Mouse (Mus musculus) midbrain, postnatal 0 days (tissue): ENCODE measurements around the gene Mgat3. TPM values are rescaled to one million over a fixed set of nuclear protein-coding genes. Genes with fewer than 3 reads are reported as not detected.

Source experiments
- ATAC-seq: fragments of 200-750 bp; cut with Nextera tagmentation; 2 replicates; pipeline ENCODE4 v1.8.0; 2017; ENCODE audit warnings: moderate number of reproducible peaks, mild to moderate bottlenecking, moderate TSS enrichment, moderate library complexity; ENCODE audit not compliant: low FRiP score
- DNase-seq: peaks from one replicate; pipeline ENCODE4 v3.0.0-alpha.2; 2015; ENCODE audit warnings: low spot score
- H3K27ac ChIP-seq: fragments of 300-500 bp; sonication (generic); 2 replicates; pipeline ENCODE4 v1.5.1; 2014; ENCODE audit warnings: low read depth, mild to moderate bottlenecking, low read length, mixed read lengths
- H3K27me3 ChIP-seq: fragments of 300-500 bp; sonication (generic); 2 replicates; pipeline ENCODE4 v1.6.1; 2014; ENCODE audit warnings: low read length, control low read depth, mixed read lengths; ENCODE audit not compliant: insufficient read depth
- H3K36me3 ChIP-seq: fragments of 300-500 bp; sonication (generic); 2 replicates; pipeline ENCODE4 v1.6.1; 2014; ENCODE audit warnings: low read length, control low read depth, mixed read lengths; ENCODE audit not compliant: insufficient read depth
- H3K4me1 ChIP-seq: fragments of 300-500 bp; sonication (generic); 2 replicates; pipeline ENCODE4 v1.6.1; 2014; ENCODE audit warnings: mild to moderate bottlenecking, control low read depth, antibody characterized with exemption, low read length, mixed read lengths; ENCODE audit not compliant: insufficient read depth
- H3K4me2 ChIP-seq: fragments of 300-500 bp; sonication (generic); 2 replicates; pipeline ENCODE4 v1.6.1; 2014; ENCODE audit warnings: low read depth, mild to moderate bottlenecking, low read length, mixed read lengths; ENCODE audit not compliant: poor library complexity, severe bottlenecking
- H3K4me3 ChIP-seq: fragments of 300-500 bp; sonication (generic); 2 replicates; pipeline ENCODE4 v1.5.1; 2014; ENCODE audit warnings: low read depth, mild to moderate bottlenecking, low read length, moderate library complexity
- H3K9ac ChIP-seq: fragments of 300-500 bp; sonication (generic); replicated peaks from 2 replicates; pipeline ENCODE4 v1.6.1; 2014; ENCODE audit warnings: mild to moderate bottlenecking, low read length, moderate library complexity, mixed read lengths; ENCODE audit not compliant: poor library complexity, severe bottlenecking
- H3K9me3 ChIP-seq: fragments of 300-500 bp; sonication (generic); 2 replicates; pipeline ENCODE4 v1.6.1; 2016; ENCODE audit warnings: low read length, control low read depth
- CTCF ChIP-seq: IDR thresholded peaks from 2 replicates; pipeline ENCODE4 v1.5.1; 2016; ENCODE audit warnings: antibody characterized with exemption, mild to moderate bottlenecking
- WGBS: fragments of 180-500 bp; shearing (Covaris S2); extraction: QIAGEN DNeasy Blood & Tissue Kit; methylation state at CpG from one replicate; pipeline ENCODE4 v1.1.7; 2014; 5-methylcytosine and 5-hydroxymethylcytosine counted together
- polyA plus RNA-seq: library from polyadenylated mRNA; unstranded; fragments of >200 nt; fragmentation: Nextera tagmentation; extraction: Ambion mirVana; gene quantifications from 2 replicates; pipeline ENCODE4 v1.2.1, GENCODE M21; 2015
- total RNA-seq: library from RNA; depleted of rRNA; stranded (reverse); fragments of >200 nt; gene quantifications from 2 replicates; pipeline ENCODE4 v1.2.3, GENCODE M21; 2014; rRNA removed

Gene Mgat3
- total and polyA plus RNA-seq, 2 experiments from 2014 or later: 13.3 to 101 TPM

DNA sequence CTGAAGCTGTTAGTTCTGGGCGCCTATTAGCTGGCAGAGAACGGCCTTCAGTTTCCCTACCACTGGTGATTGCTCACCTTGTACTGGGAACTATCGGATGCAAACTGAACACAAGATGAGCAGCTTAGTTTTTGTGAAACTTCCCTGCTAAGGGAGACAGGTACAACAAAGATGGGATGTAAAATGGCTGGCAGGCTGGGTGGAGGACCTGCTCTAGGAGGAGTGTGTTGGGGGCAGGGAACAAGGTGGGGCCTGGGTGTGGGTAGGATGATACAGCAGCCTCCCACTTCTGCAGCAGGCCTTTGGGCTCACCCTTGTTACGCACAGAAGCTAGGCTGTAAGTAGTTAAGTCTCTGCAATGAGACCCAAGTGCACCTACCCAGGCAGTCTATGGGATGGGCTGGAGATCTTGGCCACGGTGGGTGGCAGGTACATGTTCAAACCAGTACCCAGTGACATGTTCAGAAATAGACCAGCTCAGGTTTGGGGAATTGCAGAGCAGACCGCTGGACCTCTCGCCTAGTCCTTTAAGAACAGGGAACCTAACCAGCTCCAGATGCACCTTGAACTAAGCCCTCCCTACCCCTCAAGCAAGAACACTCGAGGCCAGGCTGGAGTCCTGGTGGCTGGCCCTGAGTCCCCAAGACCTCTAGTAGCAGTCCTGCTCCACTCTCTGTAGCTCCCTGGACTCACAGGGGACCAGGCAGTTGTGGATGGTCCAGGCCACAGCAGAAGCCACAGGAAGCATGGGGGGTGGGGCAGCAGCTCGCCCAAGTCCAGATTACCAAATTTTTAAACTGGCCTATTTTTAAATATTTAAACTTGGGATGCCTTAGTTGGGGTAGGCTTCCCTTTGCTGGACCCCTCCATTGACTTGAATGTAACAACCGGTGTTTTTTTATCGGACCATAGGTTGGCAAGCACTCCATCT is 85.0 kb downstream of the Mgat3 start:
- ATAC-seq (no peak), DNase-seq (no peak)
- TF ChIP-seq CTCF: no peak
- no peak overlapping the region for H3K4me3 ChIP-seq
- peaks cover 12% of the 10 kb centered on the region; the same call in 1 of the 2 replicates for H3K4me1 ChIP-seq
- H3K4me2 ChIP-seq: no peak overlapping the region
- H3K36me3 ChIP-seq: peaks cover 34% of the 10 kb centered on the region
- no peaks in the 10 kb centered on the region for H3K27me3 ChIP-seq
- peak overlapping the region; percentile 38; the same call in 1 of the 2 replicates for H3K27ac ChIP-seq
- 69% methylated on average over 11 of the region's 11 CpGs for WGBS
- no peak overlapping the region for H3K9ac ChIP-seq
- no peaks in the 10 kb centered on the region for H3K9me3 ChIP-seq

DNA sequence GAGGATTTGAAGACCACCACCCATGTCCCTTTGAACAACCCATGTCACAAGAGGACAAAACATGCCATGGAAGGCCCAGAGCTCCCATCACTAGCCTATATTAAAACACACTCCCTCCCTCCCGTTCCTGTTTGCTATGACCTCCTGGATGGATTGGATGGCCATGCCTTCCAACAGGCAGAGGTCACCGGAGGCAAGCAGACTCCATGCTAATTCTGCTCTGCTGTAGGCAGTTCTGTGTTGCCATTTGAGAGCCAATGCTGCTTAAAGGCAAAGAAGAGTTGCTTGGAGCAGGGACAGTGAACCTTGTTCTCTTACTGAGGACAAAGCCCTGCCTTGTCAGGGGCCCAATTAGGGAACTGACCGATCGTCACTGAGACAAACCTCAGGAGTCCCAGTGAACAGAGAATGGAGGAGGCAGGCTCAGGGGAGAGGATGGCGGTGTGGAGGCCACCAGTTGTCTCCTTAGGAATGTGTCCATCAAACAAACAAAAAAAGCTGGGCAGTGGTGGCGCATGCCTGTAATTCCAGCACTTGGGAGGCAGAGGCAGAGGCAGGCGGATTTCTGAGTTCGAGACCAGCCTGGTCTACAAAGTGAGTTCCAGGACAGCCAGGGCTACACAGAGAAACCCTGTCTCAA is 86.0 kb downstream of the Mgat3 start:
- Histone ChIP-seq H3K9ac (no peak overlapping the region), H3K27me3 (no peaks in the 10 kb centered on the region), H3K4me2 (no peak overlapping the region), H3K36me3 (peaks cover 34% of the 10 kb centered on the region), H3K4me3 (no peak overlapping the region), H3K9me3 (no peaks in the 10 kb centered on the region), H3K27ac (no peak overlapping the region), H3K4me1 (peaks cover 14% of the 10 kb centered on the region; the same call in 1 of the 2 replicates)
- DNase-seq (no peak), ATAC-seq (no peak)
- 75% methylated on average over 7 of the region's 8 CpGs for WGBS
- TF ChIP-seq CTCF: no peak

- 19% methylated on average over 3 of the region's 3 CpGs for WGBS
- peak; percentile 96 for TF ChIP-seq CTCF
- Histone ChIP-seq H3K27ac (no peak overlapping the region), H3K4me3 (no peak overlapping the region), H3K4me1 (peaks cover 14% of the 10 kb centered on the region; the same call in 1 of the 2 replicates), H3K9ac (no peak overlapping the region), H3K36me3 (peaks cover 34% of the 10 kb centered on the region), H3K4me2 (no peak overlapping the region), H3K9me3 (no peaks in the 10 kb centered on the region), H3K27me3 (no peaks in the 10 kb centered on the region)
- ATAC-seq: no peak
- peak; percentile 86 for DNase-seq
These were observed 87.2 kb downstream of the Mgat3 start for GRCm38 (mm10) chr15:80260677-80261076.

DNA sequence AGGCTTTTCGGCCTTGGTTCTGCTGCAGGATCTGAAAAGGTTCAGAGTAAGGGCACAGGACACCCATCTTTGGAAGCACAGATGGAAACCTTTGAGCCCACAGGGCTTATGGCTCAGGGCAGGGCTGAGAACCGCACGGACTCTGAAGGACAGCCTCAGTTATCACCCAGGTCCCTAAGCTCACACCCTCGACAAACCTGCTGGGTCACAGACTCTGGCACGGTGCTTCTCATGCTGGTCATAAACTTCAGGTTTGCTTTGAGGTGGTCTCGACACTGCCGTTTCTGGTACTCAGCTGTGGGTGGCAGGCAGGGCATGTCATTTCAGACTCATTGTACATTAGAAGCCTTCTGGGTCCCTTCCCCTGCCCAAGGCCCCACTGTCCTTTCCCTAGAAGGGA is 87.6 kb downstream of the Mgat3 start:
- H3K4me2 ChIP-seq: no peak overlapping the region
- no peak overlapping the region for H3K27ac ChIP-seq
- no peak for TF ChIP-seq CTCF
- DNase-seq (no peak), ATAC-seq (no peak)
- no peaks in the 10 kb centered on the region for H3K27me3 ChIP-seq
- H3K4me1 ChIP-seq: peaks cover 14% of the 10 kb centered on the region; the same call in 1 of the 2 replicates
- 83% methylated on average over 7 of the region's 7 CpGs for WGBS
- no peak overlapping the region for H3K9ac ChIP-seq
- H3K36me3 ChIP-seq: peaks cover 34% of the 10 kb centered on the region
- H3K9me3 ChIP-seq: no peaks in the 10 kb centered on the region
- no peak overlapping the region for H3K4me3 ChIP-seq

- no peak; the same call in 1 of the 2 replicates for TF ChIP-seq CTCF
- Histone ChIP-seq H3K4me2 (peak within 1 kb of the TSS; percentile 83), H3K36me3 (peaks cover 11% of the 10 kb centered on the region), H3K9me3 (no peaks in the 10 kb centered on the region), H3K27me3 (no peaks in the 10 kb centered on the region), H3K4me1 (peaks cover 7% of the 10 kb centered on the region; the same call in 1 of the 2 replicates), H3K9ac (peak within 1 kb of the TSS; percentile 86), H3K4me3 (peak within 1 kb of the TSS; percentile 76), H3K27ac (peak within 1 kb of the TSS; percentile 48; the same call in 1 of the 2 replicates)
- 1% methylated on average over 63 of the region's 66 CpGs for WGBS
- DNase-seq (peak; percentile 94), ATAC-seq (peak; percentile 86)
These were observed 90.4 kb downstream of the Mgat3 start, which contains the start of gene Rps19bp1 for GRCm38 (mm10) chr15:80263610-80264575. Rps19bp1 (minus strand) TSS chr15:80264315.

Other genes starting within 250 kb of the Mgat3 start
- gene Cbx7, start 202.6 kb upstream of the Mgat3 start, total RNA-seq: 7.7 and 14.9 TPM in 2 replicates
- 3.4 and 3.5 TPM in 2 replicates for gene Cbx7, start 202.6 kb upstream of the Mgat3 start, polyA plus RNA-seq
- 20.5 and 24.4 TPM in 2 replicates for gene Pdgfb, start 158.7 kb upstream of the Mgat3 start, total RNA-seq
- gene Pdgfb, start 158.7 kb upstream of the Mgat3 start, polyA plus RNA-seq: 8.7 and 9.2 TPM in 2 replicates
- gene Syngr1, start 82.4 kb upstream of the Mgat3 start, total RNA-seq: 162 and 220 TPM in 2 replicates
- 81.5 and 88.5 TPM in 2 replicates for gene Syngr1, start 82.4 kb upstream of the Mgat3 start, polyA plus RNA-seq
- 511 and 632 TPM in 2 replicates for gene Rpl3, start 81.9 kb upstream of the Mgat3 start, total RNA-seq
- gene Rpl3, start 81.9 kb upstream of the Mgat3 start, polyA plus RNA-seq: 500 and 515 TPM in 2 replicates
- 43.5 and 58.5 TPM in 2 replicates for gene Tab1, start 40.6 kb upstream of the Mgat3 start, total RNA-seq
- 23.6 and 27.9 TPM in 2 replicates for gene Tab1, start 40.6 kb upstream of the Mgat3 start, polyA plus RNA-seq
- 46.3 and 47.2 TPM in 2 replicates for gene Mief1, start 60.3 kb downstream of the Mgat3 start, total RNA-seq
- 19.4 and 21.9 TPM in 2 replicates for gene Mief1, start 60.3 kb downstream of the Mgat3 start, polyA plus RNA-seq
- not detected in 2 replicates for gene AC140267.1, start 62.1 kb downstream of the Mgat3 start, total RNA-seq
- gene AC140267.1, start 62.1 kb downstream of the Mgat3 start, polyA plus RNA-seq: 5.1 and 5.6 TPM in 2 replicates
- 151 and 168 TPM in 2 replicates for gene Atf4, start 81.5 kb downstream of the Mgat3 start, total RNA-seq
- gene Atf4, start 81.5 kb downstream of the Mgat3 start, polyA plus RNA-seq: 107 and 110 TPM in 2 replicates
- gene Rps19bp1, start 90.6 kb downstream of the Mgat3 start, total RNA-seq: 34.5 and 43.8 TPM in 2 replicates
- gene Rps19bp1, start 90.6 kb downstream of the Mgat3 start, polyA plus RNA-seq: 86.9 and 87.1 TPM in 2 replicates
- gene Cacna1i, start 113.5 kb downstream of the Mgat3 start, total RNA-seq: 14.6 and 23.2 TPM in 2 replicates
- 0.65 and 1.1 TPM in 2 replicates for gene Cacna1i, start 113.5 kb downstream of the Mgat3 start, polyA plus RNA-seq